28 mouse cellular contexts compared by ENCODE assay signal in the genomic region with DNA sequence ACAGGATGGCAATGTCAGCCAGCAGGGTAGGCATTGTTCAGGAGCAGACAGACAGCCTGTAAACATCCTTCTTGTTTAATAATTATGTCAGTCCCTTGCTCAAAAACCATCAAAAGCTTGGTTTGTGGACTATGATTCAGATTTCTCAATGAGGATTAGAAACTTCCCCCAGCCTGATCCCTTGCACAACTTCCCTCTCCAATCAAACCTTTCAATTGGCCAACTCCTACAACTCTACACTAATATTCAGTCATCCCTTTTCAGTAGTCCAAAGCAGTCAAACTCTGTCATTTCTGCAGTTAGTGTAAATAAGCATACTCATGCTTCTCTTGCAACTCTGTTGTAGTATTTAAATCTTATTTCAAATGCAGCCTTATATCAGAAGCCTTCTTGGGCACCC. TPM values are rescaled to one million over a fixed set of nuclear protein-coding genes. Genes with fewer than 3 reads are reported as not detected.
DNase-seq lines count a peak whose midpoint lies in the region; ATAC-seq and TF ChIP-seq lines count a peak whose summit lies in the region.
"Had no signal": no experiment of that assay in that cellular context is flagged by ENCODE, and none has a peak within 500 bp of the region (broad histone marks: within the 10 kb centered on the region; RNA-seq: fewer than 3 reads in every experiment).

No protein-coding gene starts in this region.

- no peak overlapping the region for H3K4me3 ChIP-seq in liver, adult 2 months (ENCODE audit: insufficient read depth, low read depth, low read length)
- no peak overlapping the region for H3K4me3 ChIP-seq in liver, embryonic 11.5 days (ENCODE audit: low read depth, low read length)
- no peak overlapping the region for H3K4me3 ChIP-seq in heart, embryonic 10.5 days
- H3K4me3 ChIP-seq: embryonic facial prominence, embryonic 10.5 days; forebrain, embryonic 10.5 days; gastrocnemius, adult 2 months; heart, embryonic 15.5 days; hindbrain, embryonic 13.5 days had no signal

- TF ChIP-seq CTCF in liver, adult 2 months (IDR thresholded peaks at IDR 0.05; ENCODE audit: low read depth, low read length): no peak

- no peaks in the 10 kb centered on the region for H3K27me3 ChIP-seq in liver, adult 2 months (ENCODE audit: control insufficient read depth, insufficient read depth, low read length)
- H3K27me3 ChIP-seq in liver, embryonic 11.5 days (replicated peaks; ENCODE audit: control insufficient read depth, insufficient read depth, low read length): no peaks in the 10 kb centered on the region
- no peaks in the 10 kb centered on the region for H3K27me3 ChIP-seq in heart, embryonic 10.5 days (ENCODE audit: insufficient read depth, poor library complexity, severe bottlenecking)
- H3K27me3 ChIP-seq: heart, embryonic 15.5 days; hindbrain, embryonic 13.5 days; Patski had no signal

- H3K36me3 ChIP-seq in liver, adult 2 months (ENCODE audit: control insufficient read depth, insufficient read depth, low read length): no peaks in the 10 kb centered on the region
- H3K36me3 ChIP-seq in liver, embryonic 11.5 days (ENCODE audit: control insufficient read depth, insufficient read depth, low read length): no peaks in the 10 kb centered on the region
- no peaks in the 10 kb centered on the region for H3K36me3 ChIP-seq in heart, embryonic 10.5 days
- H3K36me3 ChIP-seq: embryonic facial prominence, embryonic 10.5 days; forebrain, embryonic 10.5 days; heart, embryonic 15.5 days; hindbrain, embryonic 13.5 days had no signal

- no peaks in the 10 kb centered on the region for H3K4me1 ChIP-seq in liver, adult 2 months (ENCODE audit: control insufficient read depth, insufficient read depth, low read length)
- H3K4me1 ChIP-seq in liver, embryonic 11.5 days (replicated peaks; ENCODE audit: control insufficient read depth, insufficient read depth, low read length): no peaks in the 10 kb centered on the region
- H3K4me1 ChIP-seq in heart, embryonic 10.5 days: no peaks in the 10 kb centered on the region
- H3K4me1 ChIP-seq: embryonic facial prominence, embryonic 10.5 days; forebrain, embryonic 10.5 days; heart, embryonic 15.5 days; hindbrain, embryonic 13.5 days had no signal

- TF ChIP-seq POLR2A in liver, adult 2 months (IDR thresholded peaks at IDR 0.05; ENCODE audit: extremely low read depth, insufficient read depth, low read length): no peak

- no peaks in the 10 kb centered on the region for H3K79me2 ChIP-seq in liver, adult 2 months (ENCODE audit: control insufficient read depth, insufficient read depth, low read length)

- H3K27ac ChIP-seq in liver, adult 2 months (replicated peaks; ENCODE audit: insufficient read depth, low read depth, low read length): no peak overlapping the region
- no peak overlapping the region for H3K27ac ChIP-seq in liver, embryonic 11.5 days (ENCODE audit: low read depth, low read length)
- H3K27ac ChIP-seq in heart, embryonic 10.5 days: no peak overlapping the region
- H3K27ac ChIP-seq: embryonic facial prominence, embryonic 10.5 days; forebrain, embryonic 10.5 days; gastrocnemius, adult 2 months; heart, embryonic 15.5 days; hindbrain, embryonic 13.5 days had no signal

- DNase-seq in liver, adult 2 months (ENCODE audit: extremely low read depth, low read depth, low spot score): peak; percentile 8
- DNase-seq in liver, embryonic 11.5 days (ENCODE audit: low spot score): no peak
- peak; percentile 35 for DNase-seq in 416B (ENCODE audit: low read depth)
- DNase-seq in fibroblast of lung, adult 2 months (ENCODE audit: low read depth): peak; percentile 4
- DNase-seq in heart, embryonic 10.5 days (ENCODE audit: low spot score): no peak
- no peak for DNase-seq in left cerebral cortex, postnatal 25 days (ENCODE audit: low spot score in 2 of 2)
- DNase-seq: adrenal gland, postnatal 14 days; cerebellum, adult 18-20 months; cerebellum, adult 9-11 months; cerebellum, postnatal 36 days; gastrocnemius, adult 2 months; gastrocnemius, postnatal 25 days; heart, adult 11 months; heart, postnatal 14 days had no signal

- ATAC-seq in liver, embryonic 11.5 days (replicated peaks; ENCODE audit: low FRiP score): no peak
- ATAC-seq in megakaryocyte progenitor cell, adult 5-6 weeks (replicated peaks; ENCODE audit: poor library complexity): peak; percentile 90
- ATAC-seq: activated CD4-positive, CD25-positive, alpha-beta regulatory T cell, adult 4 months; forebrain, embryonic 14.5 days; Patski had no signal

- H3K9me3 ChIP-seq in liver, embryonic 11.5 days (ENCODE audit: control insufficient read depth, low read length): no peaks in the 10 kb centered on the region
- no peaks in the 10 kb centered on the region for H3K9me3 ChIP-seq in heart, embryonic 10.5 days
- H3K9me3 ChIP-seq: embryonic facial prominence, embryonic 10.5 days; forebrain, embryonic 10.5 days; heart, embryonic 15.5 days; hindbrain, embryonic 13.5 days had no signal

- intact Hi-C loops in left cerebral cortex, postnatal 25 days (cut with DNase I): no loop called here

- H3K9ac ChIP-seq in liver, adult 2 months (ENCODE audit: low read depth, low read length): no peak overlapping the region
- no peak overlapping the region for H3K9ac ChIP-seq in liver, embryonic 11.5 days (ENCODE audit: low read depth, low read length)
- H3K9ac ChIP-seq: heart, embryonic 15.5 days; hindbrain, embryonic 13.5 days had no signal

- H3K4me2 ChIP-seq in liver, embryonic 11.5 days: no peak overlapping the region
- H3K4me2 ChIP-seq: heart, embryonic 11.5 days; heart, embryonic 15.5 days; hindbrain, embryonic 13.5 days had no signal

RNA-seq across cellular contexts. Expression of a gene that starts 12.3 kb away (rescaled TPM):
- 0.67 and 0.83 TPM in 2 replicates for total RNA-seq in liver, adult 2 months (2014; rRNA removed)
- polyA plus RNA-seq in liver, adult 2 months (2012; rRNA removed): 0.07 TPM in 1 of 2 replicates, not detected in the other
- polyA plus RNA-seq in liver, embryonic 11.5 days (2014; fragmentation: Nextera tagmentation; extraction: Ambion mirVana): 0.11 TPM in 1 of 2 replicates, not detected in the other
- not detected in 2 replicates for total RNA-seq in megakaryocyte progenitor cell, adult 5-6 weeks (2015)
- total RNA-seq in megakaryocyte progenitor cell, adult 5-6 weeks (2017): not detected in 2 replicates
- polyA plus RNA-seq in heart, embryonic 10.5 days (2016; fragmentation: Nextera tagmentation; extraction: Ambion mirVana): not detected in 2 replicates
- not detected for total RNA-seq in left cerebral cortex, postnatal 25 days (2021)
- total RNA-seq: gastrocnemius, adult 2 months; gastrocnemius, postnatal 25 days; hematopoietic stem cell, adult 5-6 weeks; MEL had no signal
- polyA plus RNA-seq: activated CD4-positive, CD25-positive, alpha-beta regulatory T cell, adult 4 months; C2C12; embryonic facial prominence, embryonic 10.5 days; forebrain, embryonic 10.5 days; forebrain, embryonic 14.5 days; heart, embryonic 11.5 days; hindbrain, embryonic 13.5 days had no signal

RNA-seq across cellular contexts. Expression of a gene that starts 56.0 kb away (rescaled TPM):
- not detected in 2 replicates for total RNA-seq in liver, adult 2 months (2014; rRNA removed)
- not detected in 2 replicates for polyA plus RNA-seq in liver, adult 2 months (2012; rRNA removed)
- not detected in 2 replicates for polyA plus RNA-seq in liver, embryonic 11.5 days (2014; fragmentation: Nextera tagmentation; extraction: Ambion mirVana)
- not detected in 2 replicates for total RNA-seq in megakaryocyte progenitor cell, adult 5-6 weeks (2015)
- not detected in 2 replicates for total RNA-seq in megakaryocyte progenitor cell, adult 5-6 weeks (2017)
- polyA plus RNA-seq in heart, embryonic 10.5 days (2016; fragmentation: Nextera tagmentation; extraction: Ambion mirVana): not detected in 2 replicates
- total RNA-seq in left cerebral cortex, postnatal 25 days (2021): not detected
- total RNA-seq: adrenal gland, adult 18-20 months; adrenal gland, postnatal 14 days; gastrocnemius, adult 2 months; gastrocnemius, postnatal 25 days; heart, postnatal 14 days; hematopoietic stem cell, adult 5-6 weeks; MEL had no signal
- polyA plus RNA-seq: activated CD4-positive, CD25-positive, alpha-beta regulatory T cell, adult 4 months; C2C12; embryonic facial prominence, embryonic 10.5 days; embryonic facial prominence, embryonic 14.5 days; forebrain, embryonic 10.5 days; forebrain, embryonic 14.5 days; heart, embryonic 11.5 days; heart, embryonic 15.5 days; hindbrain, embryonic 13.5 days; Patski had no signal

RNA-seq across cellular contexts. Expression of a gene that starts 59.5 kb away (rescaled TPM):
- total RNA-seq in liver, adult 2 months (2014; rRNA removed): 0.27 and 0.28 TPM in 2 replicates
- 0.02 and 0.06 TPM in 2 replicates for polyA plus RNA-seq in liver, adult 2 months (2012; rRNA removed)
- polyA plus RNA-seq in liver, embryonic 11.5 days (2014; fragmentation: Nextera tagmentation; extraction: Ambion mirVana): not detected in 2 replicates
- total RNA-seq in megakaryocyte progenitor cell, adult 5-6 weeks (2015): not detected in 2 replicates
- total RNA-seq in megakaryocyte progenitor cell, adult 5-6 weeks (2017): not detected in 2 replicates
- polyA plus RNA-seq in heart, embryonic 10.5 days (2016; fragmentation: Nextera tagmentation; extraction: Ambion mirVana): 0.05 TPM in 1 of 2 replicates, not detected in the other
- not detected for total RNA-seq in left cerebral cortex, postnatal 25 days (2021)
- total RNA-seq: gastrocnemius, adult 2 months; gastrocnemius, postnatal 25 days; hematopoietic stem cell, adult 5-6 weeks; MEL had no signal
- polyA plus RNA-seq: activated CD4-positive, CD25-positive, alpha-beta regulatory T cell, adult 4 months; embryonic facial prominence, embryonic 10.5 days; forebrain, embryonic 10.5 days; forebrain, embryonic 14.5 days; heart, embryonic 11.5 days; hindbrain, embryonic 13.5 days had no signal

Comparison
In these comparisons a context has a peak if more than half of its experiments do, and no peak if none do; other contexts are left out.
1. DNase-seq: peak in liver, adult 2 months (single experiment), 416B (single experiment) and fibroblast of lung, adult 2 months (single experiment); none in liver, embryonic 11.5 days (single experiment), heart, embryonic 10.5 days (single experiment) and left cerebral cortex, postnatal 25 days (0 of 2).